Mouse (Mus musculus): ENCODE data around the gene Cpne8. TPM values are rescaled to one million over a fixed set of nuclear protein-coding genes. Genes with fewer than 3 reads are reported as not detected.

Gene Cpne8
- polyA plus RNA-seq, 1 experiment: 0.24 TPM

GRCm38 (mm10) chr15:90463281-90463680 is 216.0 kb downstream of the Cpne8 start:
- H3K4me3 ChIP-seq (replicated peaks): no peak overlapping the region
- peaks cover 3% of the 10 kb centered on the region for H3K9me3 ChIP-seq (ENCODE audit: control insufficient read depth, low read length)

GRCm38 (mm10) chr15:90446076-90446475 is 233.2 kb downstream of the Cpne8 start:
- H3K4me3 ChIP-seq (replicated peaks): no peak overlapping the region
- TF ChIP-seq GATA1 (IDR thresholded peaks at IDR 0.05; ENCODE audit: low read length): no peak
- no peak for TF ChIP-seq TAL1 (IDR thresholded peaks at IDR 0.05; ENCODE audit: low read length)
- no peaks in the 10 kb centered on the region for H3K36me3 ChIP-seq (ENCODE audit: control insufficient read depth)
- no peaks in the 10 kb centered on the region for H3K4me1 ChIP-seq (ENCODE audit: control insufficient read depth)
- H3K9me3 ChIP-seq (ENCODE audit: control insufficient read depth, low read length): no peaks in the 10 kb centered on the region; the same call in 1 of the 2 replicates
- no peaks in the 10 kb centered on the region for H3K27me3 ChIP-seq (ENCODE audit: control insufficient read depth)

More at GRCm38 (mm10) chr15:90463281-90463680, 216.0 kb downstream of the Cpne8 start:
- no peaks in the 10 kb centered on the region for H3K36me3 ChIP-seq (ENCODE audit: control insufficient read depth)
- no peaks in the 10 kb centered on the region for H3K4me1 ChIP-seq (ENCODE audit: control insufficient read depth)
- H3K27me3 ChIP-seq (ENCODE audit: control insufficient read depth): no peaks in the 10 kb centered on the region
- TF ChIP-seq TAL1 (IDR thresholded peaks at IDR 0.05; ENCODE audit: low read length): no peak
- TF ChIP-seq GATA1 (IDR thresholded peaks at IDR 0.05; ENCODE audit: low read length): no peak

Data from erythroblast, embryonic 14.5 days (primary cell).